Mouse (Mus musculus) myocyte (in vitro differentiated cells): ENCODE results near the gene Gm10518.

Experiments
- CEBPB ChIP-seq: IDR thresholded peaks from 2 replicates; pipeline ENCODE4 v1.6.1; 2011; ENCODE audit warnings: mild to moderate bottlenecking, moderate library complexity; ENCODE audit not compliant: poor library complexity, insufficient read depth, severe bottlenecking
- MAX ChIP-seq: IDR thresholded peaks from one replicate; pipeline ENCODE4 v1.6.1; 2011; ENCODE audit warnings: low read depth, mild to moderate bottlenecking, control low read depth
- MYOG ChIP-seq, 3 experiments: IDR thresholded peaks; one replicate each; pipeline ENCODE4 v1.6.1; 2011; ENCODE audit warnings: control low read depth in 2 of 3, low read depth in 2 of 3, mild to moderate bottlenecking in 2 of 3; ENCODE audit not compliant: insufficient read length in 2 of 3, control insufficient read depth in 1 of 3, insufficient read depth in 1 of 3
- POLR2A ChIP-seq: IDR thresholded peaks from one replicate; pipeline ENCODE4 v1.6.1; 2011; ENCODE audit warnings: low read depth, mild to moderate bottlenecking, control low read depth, moderate library complexity; ENCODE audit not compliant: insufficient read length
- POLR2AphosphoS2 ChIP-seq: IDR thresholded peaks from one replicate; pipeline ENCODE4 v1.6.1; 2011; ENCODE audit warnings: low read depth, control low read depth; ENCODE audit not compliant: insufficient read length
- REST ChIP-seq: IDR thresholded peaks from one replicate; pipeline ENCODE4 v1.6.1; 2011; ENCODE audit warnings: mild to moderate bottlenecking, control low read depth, moderate library complexity; ENCODE audit not compliant: insufficient read depth, insufficient read length

GRCm38 (mm10) chr1:179805751-179806150 is 2.6 kb downstream of the Gm10518 start:
- TF ChIP-seq CEBPB (no peak), POLR2A (no peak), REST (no peak), MAX (no peak), POLR2AphosphoS2 (no peak), MYOG (IDR thresholded peaks at IDR 0.05; ENCODE audit: control insufficient read depth in 1 of 3, insufficient read depth in 1 of 3, insufficient read length in 2 of 3, low read depth in 2 of 3) (no peak)
